Mouse (Mus musculus): ENCODE measurements around the gene Atp6v0d1. TPM values are rescaled to one million over a fixed set of nuclear protein-coding genes. Genes with fewer than 3 reads are reported as not detected.
A peak's percentile ranks its signal among the peaks of the same experiment; 100 is the strongest.
"Not testable (repeated sequence)": the region's sequence is repeated elsewhere in the genome, so short reads cannot be mapped to it uniquely, and the experiment has no call there.

Gene Atp6v0d1
- 100 to 1,000 TPM; 103 to 113 TPM for total RNA-seq (2021)
- long read RNA-seq, experiment 1, transcript Atp6v0d1-201 (8 exons, 1,629 nt), result major isoform, 60 of 68 reads
- long read RNA-seq, experiment 1, partial matches to known transcripts, result 8 of 68 reads
- long read RNA-seq, experiment 1, other reads (novel, unspliced or antisense), result 0 of 68 reads
- long read RNA-seq, experiment 2, transcript Atp6v0d1-201 (8 exons, 1,629 nt), result major isoform, 64 of 87 reads
- long read RNA-seq, experiment 2, partial matches to known transcripts, result 13 of 87 reads
- long read RNA-seq, experiment 2, other reads (novel, unspliced or antisense), result 10 of 87 reads

DNA sequence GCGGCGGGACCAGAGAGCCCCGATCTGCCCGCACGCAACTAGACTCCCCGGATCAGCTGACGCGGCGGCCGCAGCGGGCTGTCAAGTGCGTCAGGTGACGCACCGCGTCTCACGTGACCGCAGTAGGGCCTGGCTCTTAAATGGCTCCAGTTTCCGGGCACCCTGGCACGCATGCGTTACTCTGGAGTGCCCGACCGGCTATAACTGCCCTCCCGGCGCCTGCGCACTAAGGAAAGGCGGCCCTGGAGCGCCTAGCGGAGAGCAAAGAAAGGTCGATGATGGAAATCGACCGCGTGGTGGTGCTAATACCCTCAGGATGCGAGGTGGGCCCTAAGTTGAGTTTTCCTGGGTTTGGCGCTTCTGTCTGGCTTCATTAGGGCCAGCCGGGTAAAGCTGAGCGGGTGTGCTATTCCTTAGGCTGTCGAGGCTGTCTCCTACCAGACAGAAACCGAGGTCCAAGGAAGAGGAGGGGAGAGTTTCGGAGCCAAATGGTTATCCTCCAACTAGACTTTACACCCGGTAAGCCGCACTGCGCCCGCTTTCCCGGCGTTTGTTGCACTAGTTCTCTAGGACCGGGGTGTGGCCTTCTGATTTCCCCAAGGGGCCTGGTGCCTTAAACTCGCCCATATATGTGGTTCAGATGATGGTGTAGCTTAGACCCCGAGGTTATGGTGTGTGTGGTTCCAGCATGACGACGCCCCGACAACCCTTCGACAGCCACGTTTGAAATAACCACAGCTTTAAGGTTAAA lies at the start of gene Atp6v0d1:
TSS of gene Atp6v0d1 (minus strand) at position 96 of the 751 bp plus-strand sequence.
- DNase-seq (ENCODE audit: low spot score in 2 of 2), result peak; percentile 92 to 99

DNA sequence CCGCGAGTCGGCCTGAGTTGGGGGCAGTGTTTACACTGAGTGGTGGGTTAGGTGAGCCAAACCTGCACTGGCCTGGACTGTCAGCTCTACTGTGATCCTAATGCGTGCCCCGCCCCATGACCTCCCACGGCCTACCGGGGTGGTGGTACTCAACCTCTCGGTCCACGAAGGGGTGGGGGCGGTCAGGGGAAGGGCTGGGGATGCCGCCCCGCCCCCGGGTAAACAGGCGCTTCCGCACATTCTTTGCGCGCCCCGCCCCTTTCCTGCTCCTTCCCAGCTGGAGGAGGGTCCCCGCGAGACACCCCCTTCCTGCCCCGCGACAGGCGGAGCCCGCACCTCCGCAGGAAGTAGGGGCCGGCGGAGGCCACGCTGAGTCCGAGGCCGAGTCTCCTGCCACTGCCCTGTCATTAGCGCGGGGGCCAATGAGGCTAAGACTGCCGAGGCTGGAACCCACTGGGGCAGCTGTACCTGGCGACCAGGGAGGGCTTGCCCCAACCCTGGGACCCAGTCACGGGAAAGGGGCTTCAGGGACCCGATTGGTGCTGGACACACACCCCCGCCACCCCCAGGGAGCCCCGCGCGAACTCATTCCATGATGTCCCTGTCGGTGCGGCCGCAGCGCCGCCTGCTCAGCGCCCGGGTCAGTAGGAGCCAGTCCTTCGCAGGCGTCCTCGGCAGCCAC lies 48.1 kb upstream of the Atp6v0d1 start:
- no peak for DNase-seq (ENCODE audit: low spot score in 2 of 2)

DNA sequence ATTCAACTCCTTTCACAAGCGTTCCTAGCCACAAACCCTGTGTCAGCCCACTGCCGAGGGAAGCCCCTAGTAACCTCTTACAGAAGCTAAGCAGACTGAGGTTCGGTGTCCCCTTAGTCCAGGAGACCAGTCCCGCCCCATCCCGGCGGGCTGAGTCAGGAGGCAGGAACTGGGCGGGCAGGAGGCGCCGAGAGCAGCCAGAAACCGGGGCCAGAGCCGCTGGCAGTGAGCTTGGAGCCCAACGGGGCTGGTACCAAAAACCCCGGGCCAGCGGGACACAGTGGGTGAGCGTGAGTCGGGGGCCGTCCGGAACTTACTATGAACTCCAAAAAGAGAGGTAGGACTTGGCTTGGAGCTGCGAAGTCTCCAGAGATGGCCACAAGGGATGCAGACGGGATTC lies 47.2 kb upstream of the Atp6v0d1 start:
- DNase-seq (ENCODE audit: low spot score in 2 of 2), result no peak

GRCm38 (mm10) chr8:105611836-105612235 lies 46.0 kb upstream of the Atp6v0d1 start:
- no peak for DNase-seq (ENCODE audit: low spot score in 2 of 2)

DNA sequence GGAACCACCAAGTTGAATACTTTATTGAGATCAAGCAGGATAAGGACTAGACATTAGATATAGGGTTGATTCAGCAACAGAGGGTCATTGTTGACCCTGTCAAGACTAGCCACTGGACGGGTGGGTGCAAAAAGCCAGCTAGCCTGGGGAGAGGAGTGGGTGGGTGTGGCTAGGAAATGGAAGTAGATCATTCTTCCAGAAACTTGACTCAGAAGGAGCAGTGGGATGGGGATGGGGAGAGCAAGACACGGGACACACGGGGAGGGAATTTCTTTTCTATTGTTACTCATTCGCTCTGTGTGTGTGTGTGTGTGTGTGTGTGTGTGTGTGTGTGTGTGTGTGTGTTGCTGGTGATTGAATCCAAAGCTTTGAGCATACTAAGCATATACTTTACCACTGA lies 43.9 kb upstream of the Atp6v0d1 start:
- DNase-seq (ENCODE audit: low spot score in 2 of 2), result no peak

- no peak for DNase-seq (ENCODE audit: low spot score in 2 of 2)
Observed at GRCm38 (mm10) chr8:105609355-105609754, 43.5 kb upstream of the Atp6v0d1 start.

DNA sequence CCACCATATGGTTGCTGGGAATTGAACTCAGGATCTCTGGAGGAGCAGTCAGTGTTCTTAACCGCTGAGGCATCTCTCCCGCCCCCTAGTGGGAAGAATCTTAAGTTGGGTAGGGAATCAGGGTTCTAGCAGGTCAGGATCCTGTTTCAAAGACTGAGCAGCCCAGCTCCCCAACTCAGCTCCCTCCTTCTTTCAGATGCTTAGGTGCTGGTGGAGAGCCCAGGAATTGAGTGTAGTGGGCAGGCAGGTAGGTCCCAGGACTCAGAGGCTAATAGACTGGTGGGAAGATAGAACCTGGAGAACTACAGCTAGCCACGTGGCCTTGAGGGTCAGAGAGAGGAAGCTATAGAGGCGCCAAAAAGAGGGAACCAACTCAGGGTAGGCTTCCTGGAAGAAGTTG lies 41.8 kb upstream of the Atp6v0d1 start:
- DNase-seq (ENCODE audit: low spot score in 2 of 2), result no peak

GRCm38 (mm10) chr8:105607062-105607461 lies 41.2 kb upstream of the Atp6v0d1 start:
- DNase-seq (ENCODE audit: low spot score in 2 of 2), result no peak

DNA sequence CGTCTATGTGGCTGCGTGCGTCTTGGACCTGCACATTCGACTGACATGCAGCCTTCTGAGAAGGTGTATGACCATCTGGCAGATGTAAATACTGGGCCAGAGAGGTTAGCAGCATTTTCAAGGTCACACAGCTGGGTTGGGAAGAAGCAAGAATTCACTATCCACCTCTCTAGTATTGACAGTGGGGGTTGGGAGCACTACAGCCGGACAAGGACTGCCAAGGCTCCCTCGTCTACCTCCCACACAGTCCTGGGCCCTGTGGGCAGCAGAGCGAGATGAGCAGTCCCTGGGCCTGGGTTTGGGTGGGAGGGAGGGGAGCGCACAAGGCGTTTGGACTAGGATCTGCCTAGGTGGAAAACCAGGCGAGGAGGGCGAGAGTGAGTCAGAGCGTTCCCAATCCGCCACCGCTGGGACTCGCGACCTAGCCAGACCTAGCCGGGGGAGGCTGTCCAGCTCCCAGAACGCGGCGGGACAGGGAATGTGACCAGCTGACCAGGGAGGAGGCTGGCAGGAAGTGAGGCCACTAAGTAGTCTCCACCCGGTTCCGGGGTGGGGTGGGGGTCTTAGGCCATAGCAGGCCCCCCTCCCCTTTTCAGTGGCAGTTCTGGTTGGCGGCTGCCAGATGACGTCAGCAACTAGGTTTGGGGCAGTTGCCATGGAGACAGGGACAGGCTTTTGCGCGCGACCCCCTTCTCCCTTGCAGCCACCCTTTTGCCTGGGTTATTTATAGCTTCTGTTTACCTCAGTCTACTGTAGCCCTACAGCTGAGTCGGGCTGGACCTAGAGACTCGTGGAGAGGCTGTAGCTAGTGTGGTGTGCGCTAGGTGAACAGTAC lies 40.6 kb upstream of the Atp6v0d1 start:
- DNase-seq (ENCODE audit: low spot score in 2 of 2), result peak in 1 of 2 experiments; percentile 66

DNA sequence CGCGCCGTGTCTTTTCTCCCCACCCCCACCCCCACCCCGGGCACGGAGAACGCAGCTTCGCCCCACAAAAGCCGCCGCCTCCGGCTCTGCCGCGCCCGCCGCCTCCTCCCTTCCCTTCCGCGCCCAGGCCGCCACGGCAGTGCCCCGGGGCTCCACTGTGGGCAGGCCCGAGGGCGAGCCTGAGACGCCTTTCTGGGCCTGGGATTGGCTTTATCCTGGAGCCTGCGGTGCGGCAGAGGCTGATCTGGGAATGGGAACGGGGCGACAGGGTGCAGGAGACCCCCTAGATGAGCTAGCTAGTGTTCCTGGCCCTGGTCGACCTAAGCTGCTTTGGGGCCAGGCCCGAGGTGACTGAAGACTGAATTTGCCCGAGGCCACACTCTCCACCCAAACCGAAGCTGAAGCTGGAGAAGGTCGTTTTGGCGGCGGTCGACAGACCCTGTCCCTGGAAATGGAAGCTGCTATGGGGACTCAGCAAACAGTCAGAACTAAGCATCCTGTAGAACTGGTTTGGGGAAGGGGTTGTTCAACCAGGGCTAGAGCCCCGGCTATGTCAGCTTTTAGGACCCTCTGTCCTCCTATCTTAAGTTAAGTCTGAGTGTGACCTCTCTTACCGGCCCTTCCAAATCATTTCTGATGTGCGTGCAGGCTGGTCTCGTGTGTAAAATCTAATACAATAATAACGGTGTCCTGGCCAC lies 39.8 kb upstream of the Atp6v0d1 start:
- no peak for DNase-seq (ENCODE audit: low spot score in 2 of 2)

- DNase-seq (ENCODE audit: low spot score in 2 of 2), result peak; percentile 61 to 70
Observed at GRCm38 (mm10) chr8:105604804-105605381, 39.0 kb upstream of the Atp6v0d1 start, which contains the start of gene Ripor1. Gene Ripor1 (plus strand): TSS chr8:105605255.

DNA sequence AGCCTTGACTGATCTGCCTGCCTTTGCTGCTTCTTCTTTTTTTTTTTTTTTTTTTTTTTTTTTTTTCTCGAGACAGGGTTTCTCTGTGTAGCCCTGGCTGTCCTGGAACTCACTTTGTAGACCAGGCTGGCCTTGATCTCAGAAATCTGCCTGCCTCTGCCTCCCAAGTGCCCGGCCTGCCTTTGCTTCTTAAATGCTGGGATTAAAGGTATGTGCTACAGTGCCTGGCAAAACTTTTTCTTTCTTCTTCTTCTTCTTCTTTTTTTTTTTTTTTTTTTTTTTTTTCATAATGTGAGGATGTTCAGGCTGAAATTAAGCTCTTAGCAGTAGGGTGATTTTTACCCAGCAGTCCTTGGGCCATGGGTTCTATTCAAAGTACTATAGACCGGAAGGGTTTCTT lies 36.7 kb upstream of the Atp6v0d1 start:
- DNase-seq (ENCODE audit: low spot score in 2 of 2), result not testable (repeated sequence)

GRCm38 (mm10) chr8:105601301-105601700 lies 35.5 kb upstream of the Atp6v0d1 start:
- DNase-seq (ENCODE audit: low spot score in 2 of 2), result no peak

GRCm38 (mm10) chr8:105598777-105599176 lies 32.9 kb upstream of the Atp6v0d1 start:
- DNase-seq (ENCODE audit: low spot score in 2 of 2), result no peak

GRCm38 (mm10) chr8:105596362-105597034 lies 30.7 kb upstream of the Atp6v0d1 start:
- DNase-seq (ENCODE audit: low spot score in 2 of 2), result peak in 1 of 2 experiments; percentile 53

DNA sequence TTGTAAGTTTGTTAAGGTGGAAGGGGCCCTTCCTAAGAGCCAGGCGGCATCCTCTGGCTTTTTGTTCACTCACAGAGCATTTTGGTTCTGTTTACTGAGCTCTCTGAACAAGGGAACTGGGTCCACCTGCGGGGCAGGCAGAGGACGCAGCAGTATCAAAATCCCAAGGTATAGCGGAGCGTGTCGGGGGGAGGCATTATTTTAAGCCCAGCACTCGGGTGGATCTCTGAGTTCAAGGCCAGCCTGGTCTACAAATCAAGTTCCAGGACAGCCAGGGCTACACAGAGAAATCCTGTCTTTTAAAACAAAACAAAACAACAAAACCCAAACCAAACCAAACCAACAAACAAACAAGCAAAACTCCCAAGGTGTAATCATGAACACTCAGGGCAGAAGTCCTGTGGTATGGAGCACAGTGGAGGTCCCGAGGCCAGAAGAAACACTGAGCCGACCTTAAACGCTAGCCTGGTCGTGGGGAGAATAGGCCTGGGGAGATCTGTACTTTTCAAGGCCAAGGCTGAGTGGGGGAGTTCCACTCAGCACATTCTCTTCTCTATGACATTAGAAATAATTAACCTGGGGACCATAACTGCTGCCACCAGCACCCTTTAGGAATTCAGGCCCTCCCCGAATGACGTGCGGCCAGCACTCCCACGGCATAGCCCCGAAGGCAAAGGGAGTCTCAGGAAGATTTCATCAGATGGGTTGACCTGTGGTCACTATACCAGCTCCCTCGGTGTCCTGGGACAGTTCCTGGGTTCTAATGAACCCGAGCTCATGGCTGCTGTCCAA lies 28.8 kb upstream of the Atp6v0d1 start:
- DNase-seq (ENCODE audit: low spot score in 2 of 2), result no peak

DNA sequence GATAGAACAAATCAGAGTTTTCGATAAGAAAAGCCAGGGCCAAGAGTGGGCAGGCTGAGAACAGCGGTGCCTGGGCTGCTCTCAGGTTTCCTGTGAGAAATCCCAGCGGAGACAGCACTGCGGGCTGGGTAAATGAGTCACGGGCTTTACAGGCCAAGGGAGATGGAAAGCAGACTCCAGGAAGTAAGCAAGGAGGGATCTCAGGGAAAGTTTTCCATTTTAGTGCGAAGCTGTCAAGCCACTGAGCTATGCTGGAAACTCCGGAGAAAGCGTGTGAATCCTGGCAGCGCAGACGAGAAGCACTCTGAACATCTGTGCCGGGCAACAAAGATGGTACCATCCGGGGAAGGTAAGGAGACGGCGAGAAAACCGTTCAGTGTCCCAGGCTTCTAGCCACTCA lies 28.0 kb upstream of the Atp6v0d1 start:
- no peak for DNase-seq (ENCODE audit: low spot score in 2 of 2)

DNA sequence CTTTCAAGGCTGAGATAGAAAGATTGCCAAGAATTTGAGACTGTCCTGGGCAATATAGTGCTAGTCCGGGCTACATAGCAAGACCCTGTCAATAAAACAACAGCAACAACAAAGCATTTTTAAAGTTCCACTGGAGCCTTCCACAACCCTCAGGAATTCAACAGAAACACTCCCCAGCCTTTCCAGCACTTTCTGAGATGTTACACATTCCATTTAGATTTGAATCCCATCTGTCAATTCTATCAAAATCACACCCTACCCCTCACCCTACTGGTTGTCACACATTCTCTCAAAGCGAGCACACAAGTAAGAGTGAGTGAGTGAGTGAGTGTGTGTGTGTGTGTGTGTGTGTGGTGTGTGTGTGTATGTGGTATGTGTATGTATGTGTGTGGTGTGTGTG lies 26.6 kb upstream of the Atp6v0d1 start:
- DNase-seq (ENCODE audit: low spot score in 2 of 2), result no peak

- DNase-seq (ENCODE audit: low spot score in 2 of 2), result no peak
Observed at GRCm38 (mm10) chr8:105579719-105580118, 13.9 kb upstream of the Atp6v0d1 start.

All from adrenal gland, postnatal 4 days (tissue).